ENCODE assay signal across 34 mouse cellular contexts in genomic region chr2:21195233-21195632, GRCm38 (mm10).
"Had no signal": no experiment of that assay in that cellular context is flagged by ENCODE, and none has a peak within 500 bp of the region (broad histone marks: within the 10 kb centered on the region; RNA-seq: fewer than 3 reads in every experiment).

No protein-coding gene starts in this region.

- H3K4me3 ChIP-seq: heart, embryonic 10.5 days; heart, embryonic 12.5 days; heart, embryonic 13.5 days; heart, embryonic 15.5 days; hindbrain, embryonic 10.5 days; hindbrain, embryonic 12.5 days; hindbrain, embryonic 13.5 days; hindbrain, embryonic 15.5 days; intestine, embryonic 15.5 days; kidney, embryonic 15.5 days; layer of hippocampus, adult 2 months; left cerebral cortex, adult 2 months had no signal

- H3K4me2 ChIP-seq: heart, embryonic 11.5 days; heart, embryonic 12.5 days; heart, embryonic 13.5 days; heart, embryonic 15.5 days; hindbrain, embryonic 12.5 days; hindbrain, embryonic 13.5 days; hindbrain, embryonic 14.5 days; hindbrain, embryonic 15.5 days; intestine, embryonic 15.5 days; kidney, embryonic 15.5 days had no signal

- H3K27ac ChIP-seq: heart, embryonic 10.5 days; heart, embryonic 13.5 days; heart, embryonic 15.5 days; hindbrain, embryonic 10.5 days; hindbrain, embryonic 12.5 days; hindbrain, embryonic 13.5 days; hindbrain, embryonic 14.5 days; hindbrain, embryonic 15.5 days; hindbrain, postnatal 0 days; intestine, embryonic 15.5 days; kidney, embryonic 15.5 days; kidney, postnatal 0 days; layer of hippocampus, adult 2 months; left cerebral cortex, adult 2 months had no signal

- DNase-seq: heart, postnatal 14 days; heart, postnatal 36 days; heart, postnatal 4 days; kidney, adult 11 months; kidney, adult 18-20 months; kidney, adult 2 months; kidney, adult 8-10 months; kidney, adult 9 months; kidney, postnatal 10 days; kidney, postnatal 14 days; kidney, postnatal 25 days; kidney, postnatal 36 days; kidney, postnatal 4 days; layer of hippocampus, postnatal 36 days had no signal

- H3K9me3 ChIP-seq: heart, embryonic 10.5 days; heart, embryonic 12.5 days; heart, embryonic 15.5 days; hindbrain, embryonic 10.5 days; hindbrain, embryonic 12.5 days; hindbrain, embryonic 15.5 days; intestine, embryonic 15.5 days; kidney, embryonic 15.5 days had no signal

- H3K4me1 ChIP-seq: heart, embryonic 10.5 days; heart, embryonic 12.5 days; hindbrain, embryonic 10.5 days; hindbrain, embryonic 12.5 days; hindbrain, embryonic 13.5 days; hindbrain, embryonic 15.5 days; intestine, embryonic 15.5 days; kidney, embryonic 15.5 days had no signal

- H3K27me3 ChIP-seq: heart, embryonic 12.5 days; heart, embryonic 13.5 days; heart, embryonic 15.5 days; hindbrain, embryonic 12.5 days; hindbrain, embryonic 13.5 days; hindbrain, embryonic 15.5 days; intestine, embryonic 15.5 days; kidney, embryonic 15.5 days had no signal

- H3K36me3 ChIP-seq: heart, embryonic 10.5 days; heart, embryonic 12.5 days; heart, embryonic 13.5 days; heart, embryonic 15.5 days; hindbrain, embryonic 10.5 days; hindbrain, embryonic 12.5 days; hindbrain, embryonic 13.5 days; hindbrain, embryonic 15.5 days; intestine, embryonic 15.5 days; kidney, embryonic 15.5 days had no signal

- ATAC-seq: hindbrain, embryonic 16.5 days; hindbrain, postnatal 0 days; inflammation-experienced regulatory T-cells, adult 6 months; intestine, embryonic 15.5 days; intestine, embryonic 16.5 days; intestine, postnatal 0 days had no signal

- H3K9ac ChIP-seq: heart, embryonic 12.5 days; heart, embryonic 13.5 days; heart, embryonic 15.5 days; hindbrain, embryonic 12.5 days; hindbrain, embryonic 13.5 days; hindbrain, embryonic 14.5 days; hindbrain, embryonic 15.5 days; intestine, embryonic 15.5 days; kidney, embryonic 15.5 days had no signal
